Mouse (Mus musculus) C2C12 (cell line): ENCODE data around the gene Olfr901. TPM values are rescaled to one million over a fixed set of nuclear protein-coding genes. Genes with fewer than 3 reads are reported as not detected.
"Not testable (repeated sequence)": the region's sequence is repeated elsewhere in the genome, so short reads cannot be mapped to it uniquely, and the experiment has no call there.

Experiments
- H3K27me3 ChIP-seq: one replicate; pipeline ENCODE4 v1.6.1; 2011; ENCODE audit not compliant: control insufficient read depth, insufficient read depth, insufficient read length
- H3K36me3 ChIP-seq: one replicate; pipeline ENCODE4 v1.6.1; 2011; ENCODE audit not compliant: control insufficient read depth, insufficient read depth
- H3K4me3 ChIP-seq: one replicate; pipeline ENCODE4 v1.5.1; 2011; ENCODE audit warnings: mild to moderate bottlenecking, control low read depth; ENCODE audit not compliant: poor library complexity, insufficient read depth, severe bottlenecking
- H3K79me2 ChIP-seq: one replicate; pipeline ENCODE4 v1.6.1; 2011; ENCODE audit not compliant: control insufficient read depth, insufficient read depth
- H3K79me3 ChIP-seq: one replicate; pipeline ENCODE4 v1.6.1; 2011; ENCODE audit warnings: low read depth, control low read depth
- H3ac ChIP-seq: one replicate; pipeline ENCODE3; 2011; ENCODE audit warnings: low read depth; ENCODE audit not compliant: control insufficient read depth, insufficient read length
- CEBPB ChIP-seq: IDR thresholded peaks from one replicate; pipeline ENCODE4 v1.6.1; 2011; ENCODE audit warnings: low read depth, mild to moderate bottlenecking, control low read depth, moderate library complexity
- CTCF ChIP-seq: IDR thresholded peaks from one replicate; pipeline ENCODE4 v1.5.1; 2011; ENCODE audit not compliant: control insufficient read depth, insufficient read depth, insufficient read length
- FOSL1 ChIP-seq: IDR thresholded peaks from one replicate; pipeline ENCODE4 v1.8.0; 2011; ENCODE audit warnings: mild to moderate bottlenecking, low read length; ENCODE audit not compliant: poor library complexity, insufficient read depth, severe bottlenecking
- MAX ChIP-seq: IDR thresholded peaks from one replicate; pipeline ENCODE4 v1.6.1; 2011; ENCODE audit warnings: mild to moderate bottlenecking, control low read depth
- MYOD1 ChIP-seq: IDR thresholded peaks from one replicate; pipeline ENCODE4 v1.6.1; 2011; ENCODE audit warnings: low read depth; ENCODE audit not compliant: control insufficient read depth, insufficient read length
- MYOG ChIP-seq: IDR thresholded peaks from one replicate; pipeline ENCODE4 v1.6.1; 2011; ENCODE audit not compliant: control insufficient read depth, insufficient read length; ENCODE audit errors: extremely low read depth
- USF1 ChIP-seq: IDR thresholded peaks from one replicate; pipeline ENCODE4 v1.6.1; 2011; ENCODE audit warnings: low read depth, mild to moderate bottlenecking, control low read depth, moderate library complexity
- long read RNA-seq, 2 experiments: library from polyadenylated mRNA; unstranded; transcript quantifications; one replicate each; pipeline ENCODE4 v2.0.0; 2019 to 2020
- polyA plus RNA-seq: library from polyadenylated mRNA; unstranded; fragments of >200 nt; fragmentation: generic; extraction: Trizol; gene quantifications from one replicate; pipeline ENCODE4 v1.2.1, GENCODE M21; 2012; ENCODE audit warnings: missing spikeins

The Olfr901 gene
- 0.04 TPM for polyA plus RNA-seq
- long read RNA-seq, experiment 1 = 0 reads
- long read RNA-seq, experiment 2 = 0 reads

DNA sequence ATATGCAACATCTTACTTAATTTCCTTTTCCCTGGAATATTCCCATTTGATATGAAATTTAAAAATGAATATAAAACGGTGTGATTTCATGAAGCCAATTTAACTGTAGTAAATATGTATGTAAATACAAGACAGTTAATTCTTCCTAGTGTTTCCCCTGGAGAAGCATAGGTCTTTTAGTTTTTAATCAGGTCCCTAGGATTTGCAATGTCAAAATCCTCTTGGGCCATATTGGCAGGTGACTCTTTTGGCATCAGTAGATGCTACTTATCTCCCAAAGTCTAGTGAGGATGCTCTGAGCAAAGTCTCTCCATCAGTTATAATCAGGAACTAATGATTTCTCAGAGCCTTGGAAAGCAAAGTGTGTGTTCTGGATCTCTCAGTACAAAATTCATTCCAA, at the start of gene Olfr901:
Gene Olfr901 (plus strand): TSS at position 301 of the 400 bp plus-strand sequence.
- H3K79me2 ChIP-seq = no peaks in the 10 kb centered on the region
- no peak within 1 kb of the TSS for H3ac ChIP-seq
- H3K4me3 ChIP-seq = no peak within 1 kb of the TSS
- no peaks in the 10 kb centered on the region for H3K36me3 ChIP-seq
- no peaks in the 10 kb centered on the region for H3K79me3 ChIP-seq
- TF ChIP-seq USF1 = no peak
- no peak for TF ChIP-seq FOSL1
- no peak for TF ChIP-seq MYOG
- no peak for TF ChIP-seq CTCF
- TF ChIP-seq MYOD1 = no peak
- TF ChIP-seq MAX = no peak
- TF ChIP-seq CEBPB = no peak
- no peaks in the 10 kb centered on the region for H3K27me3 ChIP-seq

DNA sequence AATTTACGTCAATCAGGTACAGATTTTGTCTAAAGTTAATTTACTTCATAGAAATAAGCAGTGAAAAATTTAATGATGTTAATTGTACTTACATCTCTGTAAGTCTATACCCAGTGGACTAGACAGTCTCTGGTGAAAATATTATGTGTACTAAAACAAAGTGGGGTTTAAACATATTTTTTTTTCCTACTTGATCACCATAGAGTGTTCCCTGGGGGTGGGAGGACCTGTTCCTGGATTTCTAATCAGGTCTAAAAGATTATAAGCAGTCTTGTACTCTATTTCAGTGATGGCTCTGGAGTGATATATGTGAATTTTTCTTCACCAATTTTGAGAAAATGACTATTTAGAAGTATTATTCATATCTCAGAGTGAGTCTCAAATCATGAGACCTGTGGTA, 27.9 kb upstream of the Olfr901 start, which contains the start of gene Olfr147:
Gene Olfr147 (plus strand): TSS at position 301 of the 400 bp plus-strand sequence.
- Histone ChIP-seq H3K4me3 (no peak within 1 kb of the TSS), H3ac (no peak within 1 kb of the TSS), H3K79me3 (no peaks in the 10 kb centered on the region), H3K79me2 (no peaks in the 10 kb centered on the region), H3K27me3 (no peaks in the 10 kb centered on the region), H3K36me3 (no peaks in the 10 kb centered on the region)
- TF ChIP-seq CEBPB = no peak
- TF ChIP-seq FOSL1 = no peak
- no peak for TF ChIP-seq MYOD1
- TF ChIP-seq CTCF = no peak

GRCm38 (mm10) chr9:38407502-38407901, 21.8 kb upstream of the Olfr901 start:
- H3K4me3 ChIP-seq, H3K36me3 ChIP-seq, H3K79me2 ChIP-seq, H3ac ChIP-seq, H3K27me3 ChIP-seq, H3K79me3 ChIP-seq: not testable (repeated sequence)

DNA sequence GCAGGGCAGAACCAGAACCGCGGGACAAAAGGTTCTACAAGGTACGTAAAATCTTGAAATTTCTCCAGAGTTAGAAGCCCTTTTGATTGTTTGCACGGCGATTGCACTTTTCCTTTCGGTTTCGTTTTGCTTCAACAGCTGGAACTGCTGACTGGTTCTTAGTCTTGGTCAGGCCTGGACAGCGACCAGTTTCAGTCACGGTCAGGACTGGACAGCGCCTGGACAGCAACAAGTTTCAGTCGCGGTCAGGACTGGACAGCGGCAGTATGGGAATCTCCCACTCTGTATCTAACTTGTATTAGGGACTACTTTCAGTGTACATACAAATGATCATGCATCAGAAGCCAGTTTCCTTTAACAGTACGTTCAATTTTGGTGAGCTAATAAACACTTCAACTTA, 15.8 kb upstream of the Olfr901 start:
- H3K79me3 ChIP-seq, H3K4me3 ChIP-seq, H3K27me3 ChIP-seq, H3ac ChIP-seq, H3K36me3 ChIP-seq, H3K79me2 ChIP-seq: not testable (repeated sequence)

DNA sequence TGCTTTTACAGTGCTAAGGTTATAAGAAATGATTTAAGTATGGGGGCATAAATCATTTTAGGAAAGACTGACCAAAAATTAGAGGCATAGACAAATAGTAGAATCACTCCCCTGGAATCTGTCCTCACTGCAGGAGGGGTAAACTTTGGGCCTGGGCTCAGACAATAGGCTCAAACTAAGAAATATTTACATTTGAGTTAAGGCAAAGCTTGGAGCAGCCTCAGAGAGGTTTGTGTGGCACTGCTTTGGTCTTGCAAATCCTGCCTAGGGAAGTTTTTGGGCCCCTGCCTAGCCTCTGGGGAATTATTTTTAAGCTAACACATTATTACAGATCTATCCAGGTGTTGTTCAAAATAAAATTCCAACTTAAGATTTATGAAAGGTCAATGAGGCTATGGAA, 5.5 kb upstream of the Olfr901 start:
- Histone ChIP-seq H3K79me2 (no peaks in the 10 kb centered on the region), H3K4me3 (no peak overlapping the region), H3K36me3 (no peaks in the 10 kb centered on the region), H3ac (no peak overlapping the region), H3K27me3 (no peaks in the 10 kb centered on the region), H3K79me3 (no peaks in the 10 kb centered on the region)
- TF ChIP-seq CEBPB (no peak), MAX (no peak), MYOG (no peak), FOSL1 (no peak), USF1 (no peak), MYOD1 (no peak), CTCF (no peak)

- H3K79me3 ChIP-seq = no peaks in the 10 kb centered on the region
- no peaks in the 10 kb centered on the region for H3K79me2 ChIP-seq
- no peak overlapping the region for H3K4me3 ChIP-seq
- H3ac ChIP-seq = no peak overlapping the region
- no peaks in the 10 kb centered on the region for H3K36me3 ChIP-seq
- H3K27me3 ChIP-seq = no peaks in the 10 kb centered on the region
- TF ChIP-seq CTCF = no peak
- TF ChIP-seq MYOD1 = no peak
Measured at GRCm38 (mm10) chr9:38427026-38427425, 2.2 kb upstream of the Olfr901 start.

DNA sequence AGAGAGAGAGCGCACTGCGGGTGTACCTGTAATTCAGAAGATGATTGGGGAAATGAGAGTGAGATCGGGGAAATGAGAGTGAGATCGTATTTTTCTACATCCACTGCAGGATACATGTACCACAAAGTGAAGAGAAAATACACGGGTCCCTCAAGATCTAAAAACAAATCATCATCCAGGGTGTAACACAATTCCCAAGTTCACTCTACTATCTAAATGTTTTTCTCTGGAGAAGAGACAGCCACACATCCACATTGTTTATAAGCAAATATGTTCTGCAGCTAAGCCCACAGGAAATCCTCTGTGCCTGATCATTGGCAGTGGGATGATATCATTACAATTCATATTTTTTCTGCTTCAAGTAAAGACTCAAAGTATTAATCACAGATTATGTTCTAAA, 18.1 kb downstream of the Olfr901 start, which contains the start of gene Olfr902:
Gene Olfr902 (plus strand): TSS at position 301 of the 400 bp plus-strand sequence.
- Histone ChIP-seq H3K79me3 (no peaks in the 10 kb centered on the region), H3K79me2 (no peaks in the 10 kb centered on the region), H3ac (no peak within 1 kb of the TSS), H3K27me3 (no peaks in the 10 kb centered on the region), H3K36me3 (no peaks in the 10 kb centered on the region), H3K4me3 (no peak within 1 kb of the TSS)
- TF ChIP-seq CEBPB = no peak
- TF ChIP-seq MYOD1 = no peak
- no peak for TF ChIP-seq CTCF
- no peak for TF ChIP-seq MYOG
- TF ChIP-seq USF1 = no peak
- TF ChIP-seq MAX = no peak
- no peak for TF ChIP-seq FOSL1
